Mouse (Mus musculus) limb, embryonic 11.5 days (tissue): ENCODE measurements around the gene Irf2bpl. TPM values are rescaled to one million over a fixed set of nuclear protein-coding genes. Genes with fewer than 3 reads are reported as not detected.

Experiments used
- ATAC-seq: fragments of 200-750 bp; cut with Nextera tagmentation; 2 replicates; pipeline ENCODE4 v1.8.0; 2017; ENCODE audit warnings: low read depth; ENCODE audit not compliant: insufficient number of reproducible peaks, low FRiP score, low TSS enrichment
- DNase-seq: peaks from one replicate; pipeline ENCODE4 v3.0.0-alpha.2; 2015; ENCODE audit warnings: low spot score
- H3K27ac ChIP-seq: fragments of 300-500 bp; sonication (generic); replicated peaks from 2 replicates; pipeline ENCODE4 v1.5.1; 2014; ENCODE audit warnings: low read depth, mild to moderate bottlenecking, low read length
- H3K27me3 ChIP-seq: fragments of 300-500 bp; sonication (generic); 2 replicates; pipeline ENCODE4 v1.6.1; 2014; ENCODE audit warnings: mild to moderate bottlenecking, low read length, mixed read lengths; ENCODE audit not compliant: control insufficient read depth, insufficient read depth
- H3K36me3 ChIP-seq: fragments of 300-500 bp; sonication (generic); 2 replicates; pipeline ENCODE4 v1.6.1; 2014; ENCODE audit warnings: mild to moderate bottlenecking, low read length, moderate library complexity, mixed read lengths; ENCODE audit not compliant: control insufficient read depth, insufficient read depth
- H3K4me1 ChIP-seq: fragments of 300-500 bp; sonication (generic); 2 replicates; pipeline ENCODE4 v1.6.1; 2014; ENCODE audit warnings: low read length, mixed read lengths; ENCODE audit not compliant: control insufficient read depth, insufficient read depth
- H3K4me2 ChIP-seq: fragments of 300-500 bp; sonication (generic); 2 replicates; pipeline ENCODE4 v1.6.1; 2014; ENCODE audit warnings: low read depth, mild to moderate bottlenecking, moderate library complexity; ENCODE audit not compliant: severe bottlenecking
- H3K4me3 ChIP-seq: fragments of 300-500 bp; sonication (generic); 2 replicates; pipeline ENCODE4 v1.5.1; 2014; ENCODE audit warnings: low read depth, low read length
- H3K9ac ChIP-seq: fragments of 300-500 bp; sonication (generic); 2 replicates; pipeline ENCODE4 v1.6.1; 2014; ENCODE audit warnings: mild to moderate bottlenecking, low read length
- H3K9me3 ChIP-seq: fragments of 300-500 bp; sonication (generic); 2 replicates; pipeline ENCODE4 v1.6.1; 2016; ENCODE audit warnings: low read length; ENCODE audit not compliant: control insufficient read depth
- WGBS: fragments of 180-500 bp; shearing (Covaris S2); extraction: QIAGEN DNeasy Blood & Tissue Kit; methylation state at CpG from one replicate; pipeline ENCODE4 v1.1.7; 2014; 5-methylcytosine and 5-hydroxymethylcytosine counted together
- polyA plus RNA-seq: library from polyadenylated mRNA; unstranded; fragments of >200 nt; fragmentation: Nextera tagmentation; extraction: Ambion mirVana; gene quantifications from 2 replicates; pipeline ENCODE4 v1.2.1, GENCODE M21; 2014

The Irf2bpl gene
- polyA plus RNA-seq: 17.9 and 22.0 TPM in 2 replicates

- Histone ChIP-seq H3K27me3 (no peaks in the 10 kb centered on the region), H3K4me2 (peak within 1 kb of the TSS; percentile 97), H3K9me3 (no peaks in the 10 kb centered on the region), H3K36me3 (no peaks in the 10 kb centered on the region), H3K9ac (peak within 1 kb of the TSS; percentile 93), H3K4me1 (peaks cover 36% of the 10 kb centered on the region), H3K4me3 (peak within 1 kb of the TSS; percentile 89), H3K27ac (peak within 1 kb of the TSS; percentile 98)
- DNase-seq: peak; percentile 99
- under 1% methylated on average over 71 of the region's 82 CpGs for WGBS
- peak; percentile 90 for ATAC-seq
Measured at GRCm38 (mm10) chr12:86884197-86885058, at the start of gene Irf2bpl. Gene Irf2bpl (minus strand): TSS chr12:86884798.

GRCm38 (mm10) chr12:86932575-86932952 is 48.0 kb upstream of the Irf2bpl start:
- Histone ChIP-seq H3K4me2 (no peak overlapping the region), H3K9me3 (peaks cover 2% of the 10 kb centered on the region; the same call in 1 of the 2 replicates), H3K4me3 (no peak overlapping the region), H3K9ac (no peak overlapping the region), H3K36me3 (no peaks in the 10 kb centered on the region), H3K27me3 (no peaks in the 10 kb centered on the region), H3K27ac (no peak overlapping the region), H3K4me1 (no peaks in the 10 kb centered on the region)
- no peak for ATAC-seq
- no peak for DNase-seq
- WGBS: 27% methylated on average over 6 of the region's 6 CpGs

- Histone ChIP-seq H3K27ac (no peak overlapping the region), H3K4me3 (no peak overlapping the region), H3K36me3 (no peaks in the 10 kb centered on the region), H3K4me1 (no peaks in the 10 kb centered on the region), H3K4me2 (no peak overlapping the region), H3K9me3 (peaks cover 2% of the 10 kb centered on the region; the same call in 1 of the 2 replicates), H3K27me3 (no peaks in the 10 kb centered on the region), H3K9ac (no peak overlapping the region)
- WGBS: 34% methylated on average over 7 of the region's 7 CpGs
- DNase-seq: no peak
- no peak for ATAC-seq
Measured at GRCm38 (mm10) chr12:86931919-86932574, 47.4 kb upstream of the Irf2bpl start.

- Histone ChIP-seq H3K9me3 (peaks cover 2% of the 10 kb centered on the region; the same call in 1 of the 2 replicates), H3K4me1 (no peaks in the 10 kb centered on the region), H3K9ac (no peak overlapping the region), H3K4me3 (no peak overlapping the region), H3K36me3 (no peaks in the 10 kb centered on the region), H3K27ac (no peak overlapping the region), H3K27me3 (no peaks in the 10 kb centered on the region), H3K4me2 (no peak overlapping the region)
- DNase-seq: no peak
- no peak for ATAC-seq
- 73% methylated on average over 6 of the region's 6 CpGs for WGBS
Measured at GRCm38 (mm10) chr12:86930934-86931729, 46.5 kb upstream of the Irf2bpl start.

GRCm38 (mm10) chr12:86923837-86924236 is 39.2 kb upstream of the Irf2bpl start:
- Histone ChIP-seq H3K27ac (no peak overlapping the region), H3K4me1 (peaks cover 2% of the 10 kb centered on the region; the same call in 1 of the 2 replicates), H3K4me3 (no peak overlapping the region), H3K27me3 (no peaks in the 10 kb centered on the region), H3K36me3 (no peaks in the 10 kb centered on the region), H3K9ac (0 out of 2 replicates have a peak overlapping the region, but pooled peaks have one; percentile 17), H3K4me2 (no peak overlapping the region), H3K9me3 (no peaks in the 10 kb centered on the region)
- DNase-seq: peak; percentile 80
- no peak for ATAC-seq
- WGBS: 5% methylated on average over 5 of the region's 5 CpGs

GRCm38 (mm10) chr12:86918983-86919722 is 34.6 kb upstream of the Irf2bpl start:
- Histone ChIP-seq H3K9me3 (no peaks in the 10 kb centered on the region), H3K4me3 (no peak overlapping the region), H3K9ac (no peak overlapping the region), H3K4me1 (peaks cover 12% of the 10 kb centered on the region), H3K27ac (no peak overlapping the region), H3K4me2 (no peak overlapping the region), H3K27me3 (peaks cover 2% of the 10 kb centered on the region; the same call in 1 of the 2 replicates), H3K36me3 (no peaks in the 10 kb centered on the region)
- ATAC-seq (no peak), DNase-seq (no peak)
- WGBS: 83% methylated on average over 17 of the region's 17 CpGs

GRCm38 (mm10) chr12:86918361-86918967 is 33.9 kb upstream of the Irf2bpl start:
- Histone ChIP-seq H3K36me3 (no peaks in the 10 kb centered on the region), H3K4me1 (peaks cover 12% of the 10 kb centered on the region), H3K4me3 (no peak overlapping the region), H3K4me2 (no peak overlapping the region), H3K27ac (no peak overlapping the region), H3K27me3 (peaks cover 8% of the 10 kb centered on the region; the same call in 1 of the 2 replicates), H3K9ac (no peak overlapping the region), H3K9me3 (no peaks in the 10 kb centered on the region)
- DNase-seq: no peak
- WGBS: 41% methylated on average over 11 of the region's 11 CpGs
- ATAC-seq: no peak
